Mouse (Mus musculus): ENCODE data around the gene Cpox. TPM values are rescaled to one million over a fixed set of nuclear protein-coding genes. Genes with fewer than 3 reads are reported as not detected.

Gene Cpox
- polyA plus RNA-seq, 1 experiment from 2014 or later = 80.4 TPM

DNA sequence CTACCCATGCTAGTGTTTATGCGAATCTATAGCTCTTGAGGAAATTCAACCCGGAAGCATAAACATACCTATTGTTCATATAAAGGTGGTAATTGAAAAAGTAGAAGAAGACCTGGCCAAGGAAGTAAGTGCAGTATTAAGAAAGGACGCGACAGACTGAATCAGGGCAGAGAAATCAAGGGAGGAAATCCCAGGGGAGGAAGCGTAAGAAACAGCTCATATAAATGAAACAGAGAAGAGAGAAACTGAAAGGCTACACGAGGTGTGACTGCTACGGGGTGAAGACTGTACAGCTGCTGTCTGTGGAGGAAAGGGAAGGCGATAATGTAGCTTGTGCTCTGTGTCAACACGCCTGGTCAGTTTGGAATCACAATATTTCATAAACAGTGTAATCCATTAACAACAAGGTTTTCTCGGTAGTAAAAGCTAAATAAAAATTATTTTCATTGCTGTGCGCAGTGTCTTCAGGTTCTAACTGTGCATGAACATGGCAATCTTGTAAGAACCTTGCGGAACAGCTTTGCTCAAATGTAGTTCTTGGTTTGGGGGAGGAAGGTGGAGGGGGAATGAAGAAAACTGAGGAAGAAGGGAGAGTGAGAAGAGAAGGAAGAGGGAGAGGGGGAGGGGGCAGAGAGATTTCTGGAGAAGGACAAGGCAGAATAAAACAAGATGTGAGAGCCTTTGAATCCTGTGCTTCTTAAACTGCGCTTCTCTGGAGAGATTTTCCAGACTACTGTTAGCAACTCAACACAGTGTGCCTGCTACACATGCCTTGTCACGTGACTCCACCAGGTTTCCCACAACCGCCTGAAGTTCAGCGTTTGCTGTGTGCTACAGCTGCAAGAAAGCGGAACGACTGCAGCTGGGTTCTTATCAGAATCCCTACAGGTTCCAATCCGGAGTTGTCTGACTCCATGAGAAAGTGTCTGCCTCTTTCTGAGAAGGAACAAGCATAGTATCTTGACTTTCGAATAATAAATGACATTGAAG, 15.8 kb downstream of the Cpox start:
- Histone ChIP-seq H3K36me3 (0 out of 2 replicates have a peak, but pooled peaks cover under 1% of the 10 kb centered on the region), H3K27ac (no peak overlapping the region), H3K4me3 (replicated peaks) (no peak overlapping the region), H3K4me2 (no peak overlapping the region), H3K9ac (no peak overlapping the region), H3K27me3 (replicated peaks) (no peaks in the 10 kb centered on the region), H3K4me1 (no peaks in the 10 kb centered on the region), H3K9me3 (no peaks in the 10 kb centered on the region)
- no peak for ATAC-seq (ENCODE audit: insufficient read depth, low FRiP score, low read depth)
- WGBS = 67% methylated on average over 20 of the region's 20 CpGs

DNA sequence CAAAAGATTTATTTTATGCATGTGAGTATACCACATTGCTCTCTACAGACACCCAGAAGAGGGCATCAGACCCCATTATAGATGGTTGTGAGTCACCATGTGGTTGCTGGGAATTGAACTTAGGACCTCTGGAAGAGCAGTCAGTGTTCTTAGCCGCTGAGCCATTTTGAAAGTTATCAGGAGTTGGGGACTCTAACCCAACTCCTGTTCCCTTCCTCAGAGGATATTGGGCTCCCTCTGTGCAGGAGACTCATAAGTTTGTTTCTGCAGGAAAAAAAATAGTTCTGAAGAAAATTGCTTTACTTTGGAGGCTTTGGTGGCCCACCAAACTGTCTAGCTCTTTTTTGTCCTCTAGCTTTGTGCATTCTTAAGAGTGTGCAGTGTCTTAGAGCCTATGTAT, 18.4 kb downstream of the Cpox start:
- Histone ChIP-seq H3K27me3 (replicated peaks) (no peaks in the 10 kb centered on the region), H3K36me3 (no peaks in the 10 kb centered on the region), H3K9ac (no peak overlapping the region), H3K27ac (no peak overlapping the region), H3K4me1 (no peaks in the 10 kb centered on the region), H3K4me3 (replicated peaks) (no peak overlapping the region), H3K9me3 (no peaks in the 10 kb centered on the region), H3K4me2 (no peak overlapping the region)
- no peak for ATAC-seq (ENCODE audit: insufficient read depth, low FRiP score, low read depth)
- 97% methylated on average over 1 of the region's 1 CpGs for WGBS

DNA sequence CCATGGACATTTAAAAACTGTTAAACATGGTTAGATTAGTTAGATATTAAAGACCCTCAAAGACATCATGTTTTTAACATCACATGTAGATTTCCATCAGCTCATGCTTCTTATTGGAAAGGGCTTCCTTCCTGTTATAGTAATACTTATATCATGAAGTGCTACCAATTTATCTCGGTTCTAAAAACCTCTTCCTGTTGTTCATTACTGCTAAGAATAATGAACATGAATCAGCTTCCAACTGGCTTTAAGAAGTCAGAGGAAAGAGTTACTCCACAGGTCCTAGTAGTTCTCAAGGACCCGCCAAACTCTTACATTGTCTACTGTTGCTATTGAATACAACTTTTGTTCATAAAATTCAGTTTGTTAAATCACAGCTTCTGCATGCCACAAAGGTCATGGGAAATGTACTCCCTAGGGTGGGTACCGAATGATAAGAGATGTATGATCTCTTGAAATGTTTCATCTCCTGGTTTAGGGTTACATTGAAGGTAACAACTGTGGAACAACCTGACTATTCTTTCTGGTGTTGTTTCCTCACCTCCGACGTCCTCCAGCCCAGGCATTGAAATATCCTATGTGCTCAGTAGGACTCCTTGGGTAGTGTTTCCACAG, 19.6 kb downstream of the Cpox start:
- 82% methylated on average over 5 of the region's 5 CpGs for whole genome bisulfite sequencing
- H3K27ac ChIP-seq = no peak overlapping the region
- ATAC-seq (ENCODE audit: insufficient read depth, low FRiP score, low read depth) = no peak
- no peaks in the 10 kb centered on the region for H3K27me3 ChIP-seq (replicated peaks)
- H3K36me3 ChIP-seq = no peaks in the 10 kb centered on the region
- H3K4me3 ChIP-seq (replicated peaks) = no peak overlapping the region
- no peak overlapping the region for H3K9ac ChIP-seq
- H3K4me2 ChIP-seq = no peak overlapping the region
- no peaks in the 10 kb centered on the region for H3K4me1 ChIP-seq
- no peaks in the 10 kb centered on the region for H3K9me3 ChIP-seq

DNA sequence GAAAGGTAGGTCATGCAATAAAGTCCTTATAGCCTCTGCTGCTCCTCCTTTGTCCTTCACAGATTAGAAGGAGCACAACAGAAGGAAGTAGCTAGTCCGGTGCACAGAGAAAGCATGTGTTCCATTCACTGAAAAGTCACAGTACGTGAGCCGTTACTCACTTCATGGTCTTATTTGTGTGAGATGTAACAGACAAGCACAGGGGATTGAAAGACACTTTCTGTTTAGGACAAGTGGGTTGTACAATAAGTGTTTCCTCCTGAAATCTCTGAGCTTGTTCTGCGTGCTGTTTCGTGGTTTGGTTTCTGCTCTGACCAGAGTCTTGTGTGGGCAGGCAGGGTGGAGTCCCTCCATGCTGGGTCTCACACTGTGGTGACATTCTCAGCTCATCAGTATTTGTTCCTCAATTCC, 20.2 kb downstream of the Cpox start:
- H3K9me3 ChIP-seq = no peaks in the 10 kb centered on the region
- no peaks in the 10 kb centered on the region for H3K36me3 ChIP-seq
- no peaks in the 10 kb centered on the region for H3K4me1 ChIP-seq
- no peak overlapping the region for H3K27ac ChIP-seq
- H3K4me2 ChIP-seq = no peak overlapping the region
- WGBS = 82% methylated on average over 5 of the region's 5 CpGs
- no peak overlapping the region for H3K4me3 ChIP-seq (replicated peaks)
- no peak for ATAC-seq (ENCODE audit: insufficient read depth, low FRiP score, low read depth)
- no peaks in the 10 kb centered on the region for H3K27me3 ChIP-seq (replicated peaks)
- H3K9ac ChIP-seq = no peak overlapping the region

DNA sequence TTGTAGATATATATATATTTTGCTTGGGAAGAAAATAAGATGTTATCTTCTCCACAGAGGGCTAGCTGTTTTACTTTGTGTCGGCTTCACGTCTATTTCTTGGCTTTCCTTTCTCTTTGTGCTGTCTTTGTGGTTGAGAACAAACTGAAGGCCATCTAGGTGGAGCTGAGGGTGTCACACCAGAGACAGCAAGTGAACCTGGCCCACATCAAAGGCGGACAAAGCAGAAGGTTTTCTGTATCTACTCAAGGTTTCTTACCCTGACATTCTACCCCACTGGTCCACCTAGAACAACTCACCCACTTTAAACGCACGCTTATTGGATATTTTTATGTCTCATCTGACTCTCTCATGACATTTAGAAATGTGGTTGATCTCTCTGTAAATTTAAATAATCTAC, 24.0 kb downstream of the Cpox start:
- no peak for ATAC-seq (ENCODE audit: insufficient read depth, low FRiP score, low read depth)
- no peak overlapping the region for H3K9ac ChIP-seq
- no peak overlapping the region for H3K4me3 ChIP-seq (replicated peaks)
- H3K9me3 ChIP-seq = no peaks in the 10 kb centered on the region
- H3K4me2 ChIP-seq = no peak overlapping the region
- 91% methylated on average over 5 of the region's 5 CpGs for WGBS
- H3K27ac ChIP-seq = no peak overlapping the region
- no peaks in the 10 kb centered on the region for H3K27me3 ChIP-seq (replicated peaks)
- H3K4me1 ChIP-seq = no peaks in the 10 kb centered on the region
- H3K36me3 ChIP-seq = no peaks in the 10 kb centered on the region

DNA sequence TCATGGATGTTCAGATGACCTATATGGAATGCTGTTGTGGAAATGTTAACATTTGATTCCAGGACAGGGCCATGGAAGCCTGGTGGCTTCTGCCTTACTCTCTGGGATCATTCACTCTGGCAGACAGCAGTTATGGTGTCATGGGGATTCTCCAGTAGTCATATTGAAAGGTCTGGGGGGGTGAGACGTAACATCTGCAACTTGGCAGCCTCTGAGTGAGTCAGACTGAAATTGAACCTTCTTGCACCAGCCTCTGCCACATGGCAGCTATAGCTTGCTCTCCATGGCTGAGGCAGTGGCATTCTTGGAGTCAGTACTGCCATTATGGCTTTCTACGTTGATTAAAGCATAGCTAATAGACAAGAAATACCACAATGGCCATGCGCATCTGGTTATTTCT, 26.7 kb downstream of the Cpox start:
- 85% methylated on average over 3 of the region's 3 CpGs for WGBS

DNA sequence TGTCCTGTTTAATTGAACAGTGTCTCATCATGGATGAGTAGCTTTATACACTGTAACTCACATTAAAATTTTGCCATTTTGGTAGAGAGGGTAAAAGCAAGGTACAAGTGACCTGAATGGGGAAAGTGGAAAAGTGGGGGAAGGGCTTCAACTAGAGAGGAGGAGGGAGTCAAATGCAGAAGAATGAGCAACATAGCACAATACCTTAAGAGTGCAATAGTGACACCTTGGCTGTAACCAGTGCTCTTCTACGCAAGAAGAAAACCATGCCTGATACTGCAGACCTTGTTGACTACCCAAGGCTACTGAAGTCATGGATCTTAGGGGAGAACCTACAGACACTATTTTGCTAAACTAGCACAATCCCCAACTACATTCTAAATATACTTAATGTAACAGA, 27.2 kb downstream of the Cpox start:
- Histone ChIP-seq H3K27me3 (replicated peaks) (no peaks in the 10 kb centered on the region), H3K36me3 (no peaks in the 10 kb centered on the region), H3K9ac (no peak overlapping the region), H3K4me3 (replicated peaks) (no peak overlapping the region), H3K4me2 (no peak overlapping the region), H3K27ac (no peak overlapping the region), H3K4me1 (no peaks in the 10 kb centered on the region), H3K9me3 (no peaks in the 10 kb centered on the region)
- no peak for ATAC-seq (ENCODE audit: insufficient read depth, low FRiP score, low read depth)
- 96% methylated on average over 1 of the region's 1 CpGs for WGBS

More for the DNA sequence above, 26.7 kb downstream of the Cpox start:
- H3K4me1 ChIP-seq = no peaks in the 10 kb centered on the region
- no peaks in the 10 kb centered on the region for H3K27me3 ChIP-seq (replicated peaks)
- no peak overlapping the region for H3K4me2 ChIP-seq
- H3K4me3 ChIP-seq (replicated peaks) = no peak overlapping the region
- H3K27ac ChIP-seq = no peak overlapping the region
- no peaks in the 10 kb centered on the region for H3K36me3 ChIP-seq
- no peak overlapping the region for H3K9ac ChIP-seq
- no peak for ATAC-seq (ENCODE audit: insufficient read depth, low FRiP score, low read depth)
- H3K9me3 ChIP-seq = no peaks in the 10 kb centered on the region

DNA sequence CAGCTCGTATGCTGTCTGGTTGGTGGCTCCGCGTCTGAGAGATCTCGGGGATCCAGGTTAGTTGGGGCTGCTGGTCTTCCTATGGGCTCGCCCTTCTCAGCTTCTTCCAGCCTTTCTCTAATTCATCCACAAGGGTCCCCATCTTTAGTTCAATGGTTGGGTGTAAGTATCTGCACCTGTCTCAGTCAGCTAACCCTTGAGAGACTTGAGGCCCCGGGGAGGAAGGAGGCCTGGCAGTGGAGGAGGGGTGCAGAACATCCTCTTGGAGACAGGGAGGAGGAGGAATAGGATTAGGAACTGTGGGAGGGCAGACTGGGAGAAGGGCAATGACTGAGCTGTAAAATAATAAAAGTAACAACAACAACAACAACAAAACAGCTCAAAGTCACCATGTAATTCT, 30.1 kb downstream of the Cpox start:
- Histone ChIP-seq H3K4me3 (replicated peaks) (no peak overlapping the region), H3K27me3 (replicated peaks) (no peaks in the 10 kb centered on the region), H3K9ac (no peak overlapping the region), H3K9me3 (no peaks in the 10 kb centered on the region), H3K4me2 (no peak overlapping the region), H3K36me3 (no peaks in the 10 kb centered on the region), H3K4me1 (no peaks in the 10 kb centered on the region), H3K27ac (no peak overlapping the region)
- no peak for ATAC-seq (ENCODE audit: insufficient read depth, low FRiP score, low read depth)
- WGBS = 75% methylated on average over 6 of the region's 6 CpGs

DNA sequence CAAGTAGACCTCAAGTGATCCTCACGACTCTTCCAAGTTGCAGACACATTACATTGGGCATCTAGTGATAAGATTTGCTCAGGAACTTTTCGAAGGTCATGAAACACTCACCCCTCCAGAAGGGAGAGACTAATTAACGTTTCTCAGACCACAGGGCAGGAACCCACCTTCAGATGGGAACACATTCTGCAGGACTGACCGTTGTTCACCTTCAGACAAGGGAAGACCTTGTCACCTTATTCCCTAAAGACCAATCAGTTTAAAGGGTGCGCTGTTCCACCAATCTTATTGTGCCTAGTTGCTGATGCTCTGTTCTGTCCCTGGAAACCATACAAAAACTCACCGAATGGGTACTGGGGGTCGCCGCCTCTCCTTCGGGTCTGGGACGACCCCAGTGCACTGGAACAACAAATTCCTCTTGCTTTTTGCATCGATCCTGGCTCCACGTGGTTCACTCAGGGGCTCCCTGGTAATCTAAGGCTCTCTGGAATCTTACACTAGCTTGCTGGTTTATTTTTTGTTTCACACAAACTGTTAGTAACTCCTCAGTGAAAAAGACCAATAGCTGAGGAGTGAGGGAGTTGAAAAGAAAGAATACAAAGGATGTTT, 30.8 kb downstream of the Cpox start:
- Histone ChIP-seq H3K27ac (no peak overlapping the region), H3K4me3 (replicated peaks) (no peak overlapping the region), H3K27me3 (replicated peaks) (no peaks in the 10 kb centered on the region), H3K4me1 (no peaks in the 10 kb centered on the region), H3K36me3 (no peaks in the 10 kb centered on the region), H3K9me3 (no peaks in the 10 kb centered on the region), H3K9ac (no peak overlapping the region), H3K4me2 (no peak overlapping the region)
- ATAC-seq (ENCODE audit: insufficient read depth, low FRiP score, low read depth) = no peak
- 82% methylated on average over 12 of the region's 12 CpGs for WGBS

DNA sequence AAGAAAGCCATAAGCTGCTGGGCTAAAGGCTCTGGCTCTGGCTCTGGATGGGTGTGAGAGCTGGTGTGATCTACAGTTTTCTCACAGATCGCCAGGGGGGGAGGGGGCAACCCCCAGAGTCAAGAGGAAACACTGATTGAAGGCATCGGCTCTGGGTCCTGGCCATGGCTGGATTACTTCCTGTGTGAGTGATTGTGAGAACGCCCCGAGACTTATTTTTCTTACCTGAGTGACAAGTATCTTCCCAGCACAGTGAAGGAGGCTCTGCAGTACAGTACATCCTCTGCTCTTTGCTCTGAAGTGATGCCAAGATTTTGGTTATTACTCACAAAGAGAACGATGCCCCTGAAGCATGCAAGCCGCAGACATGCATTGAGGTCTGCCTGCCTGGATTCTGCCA, 31.7 kb downstream of the Cpox start:
- Histone ChIP-seq H3K9me3 (no peaks in the 10 kb centered on the region), H3K27me3 (replicated peaks) (no peaks in the 10 kb centered on the region), H3K27ac (no peak overlapping the region), H3K4me1 (no peaks in the 10 kb centered on the region), H3K4me2 (no peak overlapping the region), H3K36me3 (no peaks in the 10 kb centered on the region), H3K9ac (no peak overlapping the region), H3K4me3 (replicated peaks) (no peak overlapping the region)
- no peak for ATAC-seq (ENCODE audit: insufficient read depth, low FRiP score, low read depth)
- 51% methylated on average over 6 of the region's 6 CpGs for WGBS

DNA sequence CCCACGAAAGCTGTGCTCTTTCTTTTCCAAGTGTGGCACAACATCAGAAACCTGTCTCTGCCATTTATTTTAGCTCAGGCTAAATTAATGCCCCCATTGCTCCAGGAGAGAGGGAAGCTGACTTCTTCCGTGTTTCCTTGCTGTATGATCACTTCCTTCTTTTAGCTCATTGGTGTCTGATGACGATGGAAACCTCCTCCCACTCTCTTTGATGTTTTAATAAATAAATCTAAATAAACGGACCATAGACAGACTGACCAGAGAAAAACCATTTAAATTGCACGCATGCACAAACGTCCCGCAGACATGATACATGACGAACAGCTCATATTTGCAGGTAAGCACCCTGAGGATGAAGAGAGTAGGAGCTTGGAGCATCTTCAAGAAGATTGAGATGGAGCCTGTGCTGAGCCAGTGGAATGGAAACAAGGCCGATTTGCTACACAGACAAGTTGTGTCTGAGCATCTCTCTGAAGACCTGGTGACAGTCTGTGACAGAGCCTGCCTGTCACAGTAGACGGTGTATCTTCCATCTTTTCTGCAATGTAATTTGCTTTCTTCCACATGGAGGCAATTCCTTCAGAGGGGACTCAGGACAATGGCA, 32.3 kb downstream of the Cpox start:
- Histone ChIP-seq H3K4me3 (replicated peaks) (no peak overlapping the region), H3K9me3 (no peaks in the 10 kb centered on the region), H3K36me3 (no peaks in the 10 kb centered on the region), H3K4me1 (no peaks in the 10 kb centered on the region), H3K9ac (no peak overlapping the region), H3K27me3 (replicated peaks) (no peaks in the 10 kb centered on the region), H3K27ac (no peak overlapping the region), H3K4me2 (no peak overlapping the region)
- 73% methylated on average over 10 of the region's 10 CpGs for WGBS
- no peak for ATAC-seq (ENCODE audit: insufficient read depth, low FRiP score, low read depth)

Data from stomach, embryonic 15.5 days (tissue).